Mouse (Mus musculus) NIH3T3 (cell line): Measurements from ENCODE around the gene Brd9.
A peak's percentile ranks its signal among the peaks of the same experiment; 100 is the strongest.

Experiments used
- DNase-seq: peaks from one replicate; pipeline ENCODE4 v3.0.0-alpha.2; 2012; ENCODE audit warnings: low read depth

Brd9 gene

GRCm38 (mm10) chr13:73937321-73938176 is at the start of gene Brd9, which contains the start of gene Trip13:
Gene Brd9, plus strand, starts transcription at chr13:73937811.
Gene Trip13, minus strand, starts transcription at chr13:73937784.
- peak; percentile 91 for DNase-seq

GRCm38 (mm10) chr13:73892493-73893178 is 45.0 kb upstream of the Brd9 start:
- DNase-seq: peak; percentile 66

GRCm38 (mm10) chr13:73897561-73897960 is 40.0 kb upstream of the Brd9 start:
- no peak for DNase-seq

DNA sequence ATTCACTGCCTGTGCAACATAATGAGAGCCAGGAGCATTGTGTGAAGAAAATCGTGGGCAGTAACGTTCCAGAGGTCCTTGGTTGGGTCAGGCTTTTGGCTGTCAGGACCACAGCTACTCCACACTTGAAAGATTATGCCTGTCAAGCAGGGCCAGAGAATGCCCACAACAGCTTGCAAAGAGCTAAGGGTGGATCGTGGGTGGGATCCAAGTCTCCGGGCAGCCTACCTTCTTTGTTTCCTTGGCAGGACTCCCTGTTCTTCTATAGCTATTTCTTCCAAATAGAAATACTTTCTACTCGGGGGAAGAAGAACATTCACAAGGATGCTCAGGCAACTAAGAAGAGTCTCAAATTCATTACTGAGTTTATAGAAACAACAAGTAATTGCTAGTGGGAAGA is 30.5 kb upstream of the Brd9 start:
- DNase-seq: no peak

DNA sequence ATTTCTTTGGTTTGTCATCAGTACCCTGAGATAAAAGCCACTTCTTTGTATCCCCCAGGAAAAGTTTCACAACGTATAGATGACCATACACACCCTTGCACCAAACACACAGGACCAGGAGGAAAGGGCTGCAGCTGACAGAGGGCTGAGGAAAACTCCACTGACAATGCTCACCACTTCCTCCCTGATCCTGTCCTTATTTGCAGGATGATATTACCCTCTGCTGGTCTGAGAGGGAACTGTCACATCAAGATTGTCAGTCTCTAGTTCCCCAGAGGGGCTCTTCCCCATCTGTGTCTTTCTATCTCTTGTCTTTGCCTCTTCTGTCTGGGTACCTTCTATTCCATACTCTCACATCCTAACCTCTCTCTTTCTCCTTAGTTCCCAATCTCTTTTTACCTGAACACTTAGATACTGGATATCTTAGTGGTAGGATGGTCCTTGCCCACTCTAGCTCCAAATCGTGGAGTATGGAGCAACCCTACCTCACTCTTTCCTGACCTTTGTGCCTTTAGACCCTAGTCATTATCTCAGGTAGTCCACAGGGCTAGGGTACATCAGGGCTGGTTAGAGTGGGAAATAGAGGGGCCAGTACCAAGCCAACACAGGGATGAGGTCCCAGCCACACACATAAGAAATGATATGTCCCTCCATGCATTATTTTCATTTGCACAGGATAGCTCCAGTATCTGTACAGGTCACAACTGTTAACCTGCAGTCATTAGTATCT is 29.8 kb upstream of the Brd9 start:
- DNase-seq: peak; percentile 73

GRCm38 (mm10) chr13:73913066-73913465 is 24.5 kb upstream of the Brd9 start:
- no peak for DNase-seq

- DNase-seq: no peak
Measured at GRCm38 (mm10) chr13:73932201-73932600, 5.4 kb upstream of the Brd9 start.

- DNase-seq: no peak
Measured at GRCm38 (mm10) chr13:73936938-73937320, 682 bp upstream of the Brd9 start.

DNA sequence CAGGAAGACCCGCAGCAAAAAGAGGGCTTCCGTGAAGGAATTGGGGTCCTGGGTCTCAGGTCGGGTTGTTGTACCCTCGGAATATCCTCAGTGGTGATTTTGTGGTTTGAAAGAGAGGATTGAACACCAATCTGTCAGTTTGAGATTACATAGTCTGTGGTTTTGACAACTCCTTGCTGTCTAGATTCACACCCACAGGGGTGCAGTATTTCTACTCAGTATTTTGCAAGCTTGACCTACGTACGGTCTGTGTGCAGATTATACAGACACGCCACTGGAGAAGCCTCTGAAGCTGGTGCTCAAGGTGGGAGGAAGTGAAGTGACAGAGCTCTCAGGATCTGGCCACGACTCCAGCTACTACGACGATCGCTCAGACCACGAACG is 558 bp downstream of the Brd9 start:
- peak; percentile 16 for DNase-seq

DNA sequence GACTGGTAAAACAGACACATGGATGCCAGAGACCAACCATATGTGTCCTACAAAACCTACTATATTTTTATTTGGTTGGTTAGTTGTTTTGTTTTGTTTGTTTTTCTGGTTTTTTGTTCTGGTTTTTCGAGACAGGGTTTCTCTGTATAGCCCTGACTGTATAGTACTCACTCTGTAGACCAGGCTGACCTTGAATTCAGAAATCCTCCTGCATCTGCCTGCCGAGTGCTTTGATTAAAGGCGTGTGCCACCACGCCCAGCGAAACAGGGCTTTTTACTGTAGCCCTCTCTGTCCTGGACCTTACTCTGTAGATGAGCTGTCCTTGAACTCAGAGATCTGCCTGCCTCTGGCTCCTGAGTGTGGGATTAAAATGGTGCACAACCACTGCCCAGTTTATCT is 1.5 kb downstream of the Brd9 start:
- DNase-seq: no peak

GRCm38 (mm10) chr13:73944606-73945005 is 7.0 kb downstream of the Brd9 start:
- DNase-seq: no peak

GRCm38 (mm10) chr13:73953551-73954130 is 16.0 kb downstream of the Brd9 start:
- no peak for DNase-seq

DNA sequence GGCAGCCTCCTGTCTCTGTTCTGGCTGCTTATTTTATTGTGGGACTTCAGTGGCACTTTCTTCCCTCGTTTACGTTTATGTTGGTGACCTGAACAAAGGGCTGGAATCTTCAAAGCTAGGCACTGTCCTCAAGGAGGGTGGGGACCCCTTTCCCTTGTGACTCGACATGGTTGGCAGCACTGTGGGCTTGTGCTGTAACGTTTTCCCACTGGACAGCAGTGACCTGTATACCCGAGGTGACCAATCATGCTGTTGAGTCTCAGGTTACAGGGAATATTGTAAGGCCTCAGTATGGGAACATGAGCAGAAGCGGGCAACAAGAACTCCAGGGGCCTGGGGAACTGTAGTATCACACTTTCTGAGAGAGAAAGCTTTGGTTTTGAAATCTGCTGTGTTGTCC is 17.1 kb downstream of the Brd9 start:
- DNase-seq: no peak

DNA sequence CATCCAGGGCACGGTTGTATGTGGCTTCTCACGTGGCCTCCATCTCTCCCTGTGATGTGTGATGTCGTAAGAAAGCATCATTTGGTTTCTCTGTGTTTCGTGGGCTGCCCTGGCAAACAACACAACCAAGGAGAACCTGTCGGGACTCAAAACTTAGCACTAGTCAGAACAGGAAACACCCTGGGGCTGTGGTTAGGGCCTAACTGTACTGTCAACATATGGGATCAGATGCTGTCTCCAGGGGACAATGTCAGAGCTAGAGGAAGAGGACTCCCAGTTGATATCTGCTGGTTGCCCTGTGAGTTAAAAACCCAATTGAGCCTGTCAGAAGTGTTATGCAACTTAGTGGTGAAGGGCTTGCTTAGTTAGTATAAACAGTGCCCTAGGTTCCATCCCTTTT is 17.9 kb downstream of the Brd9 start:
- DNase-seq: no peak

- no peak for DNase-seq
Measured at GRCm38 (mm10) chr13:73960117-73960652, 22.6 kb downstream of the Brd9 start.

DNA sequence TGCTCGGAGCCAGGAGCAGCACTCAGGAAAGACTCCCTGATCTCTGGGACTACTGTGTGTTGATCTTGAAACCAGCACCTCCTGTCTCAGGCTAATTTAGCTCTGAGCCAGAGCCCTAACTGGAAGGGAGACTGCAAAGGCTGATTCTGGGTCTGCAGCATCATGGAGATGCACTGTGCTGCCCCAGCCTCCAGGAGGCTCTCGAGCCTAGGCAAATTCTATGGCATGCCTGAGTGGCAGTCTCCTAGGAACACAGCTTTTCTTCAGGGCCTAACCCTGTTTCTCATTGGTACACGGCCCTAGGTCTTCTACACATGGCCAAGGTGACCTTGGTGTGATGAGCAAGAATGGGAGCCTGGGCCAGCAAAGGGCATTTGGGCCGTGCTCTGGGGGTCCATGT is 23.6 kb downstream of the Brd9 start:
- DNase-seq: peak; percentile 6

DNA sequence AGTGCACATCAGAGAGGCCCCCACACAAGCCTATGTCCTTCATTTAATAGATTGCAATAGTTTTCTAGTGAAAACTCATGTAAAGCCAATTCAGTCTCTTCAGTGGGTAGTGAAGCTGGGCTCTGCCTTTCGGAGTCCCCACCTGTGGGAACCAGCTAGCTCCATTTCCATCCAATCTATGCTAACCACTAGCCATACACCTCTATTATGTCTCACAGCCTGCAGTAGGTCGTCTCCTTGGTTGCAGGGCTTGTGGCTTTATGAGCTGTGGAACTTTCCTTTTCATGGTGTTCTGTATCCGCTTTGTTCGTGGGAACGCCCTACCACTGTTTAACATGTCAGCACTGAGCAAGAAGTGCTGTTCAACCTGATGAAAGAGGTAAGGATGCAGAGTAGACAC is 25.9 kb downstream of the Brd9 start, which contains the start of gene Zdhhc11:
TSS of gene Zdhhc11 (plus strand) at position 301 of the 400 bp plus-strand sequence.
- DNase-seq: no peak

- DNase-seq: peak; percentile 76
Measured at GRCm38 (mm10) chr13:73970545-73971448, 33.2 kb downstream of the Brd9 start.

- no peak for DNase-seq
Measured at GRCm38 (mm10) chr13:73974523-73974922, 36.9 kb downstream of the Brd9 start.

DNA sequence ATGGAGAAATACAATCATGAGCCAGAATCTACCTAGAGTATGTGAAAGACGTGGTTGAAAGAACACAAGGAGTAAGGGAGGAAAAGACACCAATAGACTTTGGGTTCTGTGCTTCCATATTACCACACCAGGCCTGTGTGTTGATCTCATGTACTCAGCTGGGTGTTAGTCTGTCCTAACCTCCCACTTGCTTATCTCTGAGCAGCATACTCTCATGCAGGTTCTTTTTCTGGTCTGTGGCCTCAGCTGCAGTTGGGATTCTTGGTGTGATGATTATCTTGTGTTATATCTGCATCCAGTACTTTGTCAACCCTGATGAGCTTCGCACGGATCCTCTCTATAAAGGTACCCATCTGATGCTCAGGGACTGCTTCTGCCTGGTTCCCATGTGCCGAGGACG is 39.3 kb downstream of the Brd9 start:
- no peak for DNase-seq

DNA sequence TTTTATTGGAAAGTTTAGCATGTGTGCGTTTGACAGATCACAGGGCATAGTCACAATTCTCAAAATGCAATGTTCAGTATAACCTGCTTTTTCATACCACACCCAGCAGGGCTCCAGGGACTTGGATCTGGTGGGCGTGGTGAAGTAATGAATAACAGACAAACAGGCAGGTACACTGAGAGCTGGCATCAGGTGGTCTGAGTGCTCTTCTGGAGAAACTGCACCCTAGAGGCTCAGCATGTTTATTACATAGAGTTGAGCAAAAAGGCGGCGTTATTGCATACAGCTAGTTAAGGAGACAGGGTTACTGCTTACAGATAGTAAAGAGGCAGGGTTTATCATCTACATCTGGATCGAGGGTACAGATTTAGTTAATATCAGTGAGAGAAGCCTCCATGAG is 52.7 kb downstream of the Brd9 start:
- no peak for DNase-seq
